Mouse (Mus musculus) testis, adult 2 months (tissue): ENCODE results near the gene Myl12a.

Experiments
- CTCF ChIP-seq: fragments of 200-500 bp; IDR thresholded peaks from 2 replicates; pipeline ENCODE4 v1.5.1; 2012; ENCODE audit warnings: low read depth, mild to moderate bottlenecking, inconsistent platforms, low read length, moderate library complexity; ENCODE audit not compliant: control insufficient read depth, insufficient read depth, insufficient replicate concordance
- POLR2A ChIP-seq: fragments of 200-500 bp; IDR thresholded peaks from 2 replicates; pipeline ENCODE4 v1.6.1; 2012; ENCODE audit warnings: low read depth, mild to moderate bottlenecking, inconsistent platforms, low read length, moderate library complexity; ENCODE audit not compliant: control insufficient read depth

DNA sequence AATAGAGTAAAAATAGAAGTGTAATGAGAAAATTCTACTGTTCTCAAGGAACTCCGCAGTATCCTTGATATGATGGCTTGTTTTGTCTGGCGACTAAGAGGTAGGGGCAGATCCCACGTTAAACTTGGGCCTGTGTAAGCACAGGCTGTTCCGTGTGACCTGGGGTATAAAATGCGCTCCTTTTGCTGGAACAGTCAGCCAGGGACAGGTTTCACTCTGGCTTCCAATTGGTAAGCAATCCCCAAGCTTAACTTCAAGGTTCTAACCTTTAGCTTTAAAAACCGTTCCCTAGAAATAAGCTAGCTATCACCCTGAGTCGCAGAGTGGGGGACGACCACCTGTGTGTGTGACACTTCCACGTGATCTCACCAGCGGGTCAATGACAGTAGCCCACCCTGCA is 30.0 kb upstream of the Myl12a start:
- TF ChIP-seq CTCF = no peak
- no peak for TF ChIP-seq POLR2A
